Mouse (Mus musculus) liver, embryonic 14.5 days (tissue): ENCODE results near the gene Gm10718.
"Not testable (repeated sequence)": the region's sequence is repeated elsewhere in the genome, so short reads cannot be mapped to it uniquely, and the experiment has no call there.

Experiments
- CTCF ChIP-seq: IDR thresholded peaks from 2 replicates; pipeline ENCODE4 v1.5.1; 2016; ENCODE audit warnings: antibody characterized with exemption, low read depth, control low read depth
- EP300 ChIP-seq: IDR thresholded peaks from 2 replicates; pipeline ENCODE4 v1.6.1; 2016; ENCODE audit warnings: antibody characterized with exemption, low read depth

DNA sequence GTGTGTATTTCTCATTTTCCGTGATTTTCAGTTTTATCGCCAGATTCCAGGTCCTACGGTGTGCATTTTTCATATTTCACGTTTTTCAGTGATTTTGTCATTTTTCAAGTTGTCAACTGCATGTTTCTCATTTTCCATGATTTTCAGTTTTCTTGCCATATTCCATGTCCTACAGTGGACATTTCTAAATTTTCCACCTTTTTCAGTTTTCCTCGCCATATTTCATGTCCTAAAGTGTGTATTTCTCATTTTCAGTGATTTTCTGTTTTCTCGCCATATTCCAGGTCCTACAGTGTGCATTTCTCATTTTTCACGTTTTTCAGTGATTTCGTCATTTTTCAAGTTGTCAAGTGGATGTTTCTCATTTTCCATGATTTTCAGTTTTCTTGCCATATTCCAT is 22.3 kb upstream of the Gm10718 start:
- TF ChIP-seq CTCF, EP300: not testable (repeated sequence)
